Mouse (Mus musculus) midbrain, embryonic 16.5 days (tissue): Measurements from ENCODE around the gene Cox19. TPM values are rescaled to one million over a fixed set of nuclear protein-coding genes. Genes with fewer than 3 reads are reported as not detected.
A peak's percentile ranks its signal among the peaks of the same experiment; 100 is the strongest.

Source experiments
- ATAC-seq: fragments of 200-750 bp; cut with Nextera tagmentation; 2 replicates; pipeline ENCODE4 v1.8.0; 2017; ENCODE audit warnings: moderate TSS enrichment
- H3K27ac ChIP-seq: fragments of 300-500 bp; sonication (generic); 2 replicates; pipeline ENCODE4 v1.5.1; 2014; ENCODE audit warnings: mild to moderate bottlenecking, low read length, mixed read lengths
- H3K27me3 ChIP-seq: fragments of 300-500 bp; sonication (generic); 2 replicates; pipeline ENCODE4 v1.6.1; 2014; ENCODE audit warnings: low read depth, low read length, mixed read lengths; ENCODE audit not compliant: control insufficient read depth, insufficient read depth
- H3K36me3 ChIP-seq: fragments of 300-500 bp; sonication (generic); 2 replicates; pipeline ENCODE4 v1.6.1; 2014; ENCODE audit warnings: mild to moderate bottlenecking, low read length, moderate library complexity, mixed read lengths; ENCODE audit not compliant: control insufficient read depth, insufficient read depth
- H3K4me1 ChIP-seq: fragments of 300-500 bp; sonication (generic); 2 replicates; pipeline ENCODE4 v1.6.1; 2014; ENCODE audit warnings: mild to moderate bottlenecking, low read length, mixed read lengths; ENCODE audit not compliant: control insufficient read depth, insufficient read depth
- H3K4me2 ChIP-seq: fragments of 300-500 bp; sonication (generic); 2 replicates; pipeline ENCODE4 v1.6.1; 2014; ENCODE audit warnings: mild to moderate bottlenecking, low read length, mixed read lengths
- H3K4me3 ChIP-seq: fragments of 300-500 bp; sonication (generic); 2 replicates; pipeline ENCODE4 v1.5.1; 2014; ENCODE audit warnings: low read depth, mild to moderate bottlenecking, low read length, moderate library complexity, mixed read lengths
- H3K9ac ChIP-seq: fragments of 300-500 bp; sonication (generic); 2 replicates; pipeline ENCODE4 v1.6.1; 2014; ENCODE audit warnings: low read depth, low read length, mixed read lengths
- H3K9me3 ChIP-seq: fragments of 300-500 bp; sonication (generic); replicated peaks from 2 replicates; pipeline ENCODE4 v1.6.1; 2014; ENCODE audit warnings: mild to moderate bottlenecking, low read length, mixed read lengths; ENCODE audit not compliant: control insufficient read depth, poor library complexity, severe bottlenecking
- WGBS: fragments of 180-500 bp; shearing (Covaris S2); extraction: QIAGEN DNeasy Blood & Tissue Kit; methylation state at CpG from one replicate; pipeline ENCODE4 v1.1.7; 2014; 5-methylcytosine and 5-hydroxymethylcytosine counted together
- microRNA counts: library from miRNA; unstranded; fragments of <30 nt; microRNA quantifications from one replicate; lab custom pipeline; 2016
- microRNA-seq: library from miRNA; unstranded; fragments of <30 nt; microRNA quantifications from one replicate; pipeline ENCODE4, GENCODE M21; 2017
- polyA plus RNA-seq: library from polyadenylated mRNA; unstranded; fragments of >200 nt; fragmentation: Nextera tagmentation; extraction: Ambion mirVana; gene quantifications from 2 replicates; pipeline ENCODE4 v1.2.1, GENCODE M21; 2015

The Cox19 gene
- polyA plus RNA-seq, 1 experiment from 2014 or later, result 102 TPM

- no peak for ATAC-seq
Measured at GRCm38 (mm10) chr5:139290467-139291259, 60.6 kb downstream of the Cox19 start.

GRCm38 (mm10) chr5:139288591-139288990, 62.6 kb downstream of the Cox19 start:
- WGBS, result 83% methylated on average over 4 of the region's 4 CpGs
- H3K4me1 ChIP-seq, result no peaks in the 10 kb centered on the region
- no peak overlapping the region for H3K4me3 ChIP-seq
- no peak overlapping the region for H3K9ac ChIP-seq
- no peaks in the 10 kb centered on the region for H3K9me3 ChIP-seq
- no peaks in the 10 kb centered on the region for H3K27me3 ChIP-seq
- peaks cover 8% of the 10 kb centered on the region; the same call in 1 of the 2 replicates for H3K36me3 ChIP-seq
- no peak overlapping the region for H3K27ac ChIP-seq
- no peak overlapping the region for H3K4me2 ChIP-seq
- ATAC-seq, result no peak

More at GRCm38 (mm10) chr5:139290467-139291259, 60.6 kb downstream of the Cox19 start:
- no peak overlapping the region for H3K27ac ChIP-seq
- no peaks in the 10 kb centered on the region for H3K9me3 ChIP-seq
- H3K4me1 ChIP-seq, result no peaks in the 10 kb centered on the region
- peaks cover 8% of the 10 kb centered on the region; the same call in 1 of the 2 replicates for H3K36me3 ChIP-seq
- WGBS, result 88% methylated on average over 12 of the region's 12 CpGs
- no peak overlapping the region for H3K9ac ChIP-seq
- H3K4me3 ChIP-seq, result no peak overlapping the region
- no peaks in the 10 kb centered on the region for H3K27me3 ChIP-seq
- no peak overlapping the region for H3K4me2 ChIP-seq

DNA sequence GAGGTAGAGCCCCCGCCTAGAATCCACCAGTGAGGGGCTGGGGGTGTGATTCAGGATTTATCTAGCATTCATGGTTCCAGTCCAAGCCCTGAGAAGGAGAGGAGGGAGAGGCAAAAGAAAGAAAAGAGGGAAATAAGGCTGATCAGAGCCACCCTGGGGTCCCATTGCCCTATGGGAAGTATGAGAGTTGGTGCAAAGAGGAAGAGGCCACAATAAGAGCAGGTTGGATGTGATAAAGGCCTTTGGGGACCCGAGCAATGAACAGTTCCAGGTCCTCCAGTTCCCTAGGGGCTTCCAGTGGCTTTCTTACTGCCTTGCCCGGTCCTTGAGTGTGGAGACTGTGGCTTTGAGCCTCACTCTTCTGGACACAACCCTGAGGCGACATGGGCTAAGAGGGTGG, 63.4 kb downstream of the Cox19 start:
- Histone ChIP-seq H3K9me3 (no peaks in the 10 kb centered on the region), H3K27me3 (no peaks in the 10 kb centered on the region), H3K9ac (no peak overlapping the region), H3K27ac (no peak overlapping the region), H3K4me1 (no peaks in the 10 kb centered on the region), H3K36me3 (peaks cover 8% of the 10 kb centered on the region; the same call in 1 of the 2 replicates), H3K4me3 (no peak overlapping the region), H3K4me2 (no peak overlapping the region)
- WGBS, result 81% methylated on average over 4 of the region's 4 CpGs
- ATAC-seq, result no peak

GRCm38 (mm10) chr5:139287099-139287498, 64.1 kb downstream of the Cox19 start:
- 91% methylated on average over 5 of the region's 5 CpGs for WGBS
- Histone ChIP-seq H3K4me2 (no peak overlapping the region), H3K27me3 (no peaks in the 10 kb centered on the region), H3K4me3 (no peak overlapping the region), H3K27ac (no peak overlapping the region), H3K36me3 (peaks cover 5% of the 10 kb centered on the region; the same call in 1 of the 2 replicates), H3K4me1 (no peaks in the 10 kb centered on the region), H3K9me3 (no peaks in the 10 kb centered on the region), H3K9ac (no peak overlapping the region)
- ATAC-seq, result no peak

MicroRNA genes within 50 kb of the gene (microRNA counts, 519-probe panel; counts per million panel counts)
- microRNA mmu-miR-339-3p (lab: Ali Mortazavi, UCI), result 386 counts per million, percentile 18 among the panel's probes with 10 or more counts
- 386 counts per million, percentile 18 among the panel's probes with 10 or more counts for microRNA mmu-miR-339-5p (lab: Ali Mortazavi, UCI)

Small RNAs within 50 kb of the gene (microRNA-seq; reads per million reads assigned to microRNA genes)
- gene Mir339, result 396 reads per million, percentile 69 among the genes with 10 or more reads in this experiment

Other genes starting within 250 kb of the Cox19 start
- 327 and 368 TPM in 2 replicates for gene Prkar1b, start 201.4 kb downstream of the Cox19 start, polyA plus RNA-seq
- gene Dnaaf5, start 201.2 kb downstream of the Cox19 start, polyA plus RNA-seq, result 3.2 and 3.5 TPM in 2 replicates
- gene Sun1, start 150.8 kb downstream of the Cox19 start, polyA plus RNA-seq, result 47.4 and 48.5 TPM in 2 replicates
- gene Get4, start 99.1 kb downstream of the Cox19 start, polyA plus RNA-seq, result 115 and 122 TPM in 2 replicates
- 66.9 and 68.5 TPM in 2 replicates for gene Adap1, start 25.8 kb downstream of the Cox19 start, polyA plus RNA-seq
- gene Cyp2w1, start 1.2 kb upstream of the Cox19 start, polyA plus RNA-seq, result not detected in 2 replicates
- gene Gpr146, start 26.3 kb upstream of the Cox19 start, polyA plus RNA-seq, result 2.5 and 2.9 TPM in 2 replicates
- gene C130050O18Rik, start 53.9 kb upstream of the Cox19 start, polyA plus RNA-seq, result 0.14 and 0.39 TPM in 2 replicates
- gene Gper1, start 71.7 kb upstream of the Cox19 start, polyA plus RNA-seq, result 9.4 TPM in 2 replicates
- 16.8 and 17.7 TPM in 2 replicates for gene 3110082I17Rik, start 109.1 kb upstream of the Cox19 start, polyA plus RNA-seq
- 24.0 and 28.1 TPM in 2 replicates for gene Zfand2a, start 133.1 kb upstream of the Cox19 start, polyA plus RNA-seq
- gene Uncx, start 192.1 kb upstream of the Cox19 start, polyA plus RNA-seq, result 22.5 and 23.8 TPM in 2 replicates